Mouse (Mus musculus) cortical plate, adult 2 months (tissue): ENCODE results near the gene Kif26a.

Experiments
- CTCF ChIP-seq: fragments of 200-500 bp; IDR thresholded peaks from 2 replicates; pipeline ENCODE4 v1.5.1; 2011; ENCODE audit warnings: mild to moderate bottlenecking, control low read depth, low read length; ENCODE audit not compliant: insufficient read depth; ENCODE audit errors: extremely low read depth
- POLR2A ChIP-seq: fragments of 200-500 bp; IDR thresholded peaks from 2 replicates; pipeline ENCODE4 v1.6.1; 2011; ENCODE audit warnings: mild to moderate bottlenecking, low read length, control low read depth; ENCODE audit not compliant: insufficient read depth; ENCODE audit errors: extremely low read depth

DNA sequence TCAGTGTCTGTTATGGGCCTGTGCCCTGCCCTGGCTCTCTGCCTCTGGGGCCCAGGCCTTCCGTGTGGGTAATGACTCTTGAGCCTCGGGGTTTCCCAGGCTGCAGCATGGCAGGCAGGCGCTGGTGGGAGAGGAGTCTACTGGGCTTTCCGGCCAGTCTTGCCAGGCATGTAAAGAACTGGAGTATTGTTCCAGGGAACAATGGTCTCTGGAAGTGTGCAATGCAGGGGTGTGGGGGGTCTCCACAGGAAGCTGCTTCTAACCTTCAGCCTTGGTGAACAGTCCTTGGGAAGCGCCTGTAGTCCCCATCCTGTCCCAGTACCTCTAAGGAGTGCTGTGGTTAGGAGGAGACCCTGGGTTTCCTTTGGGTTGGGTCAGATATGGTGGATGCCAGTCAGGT is 1.4 kb downstream of the Kif26a start:
- TF ChIP-seq CTCF (no peak), POLR2A (no peak)
